Mouse (Mus musculus): ENCODE measurements around the gene Rhbdl1.

- no peak for TF ChIP-seq HCFC1 (IDR thresholded peaks at IDR 0.05; ENCODE audit: borderline replicate concordance, insufficient read depth, low read length)
- TF ChIP-seq CHD2 (IDR thresholded peaks at IDR 0.05; ENCODE audit: low read depth, low read length) = no peak
- no peak for TF ChIP-seq ZNF384 (IDR thresholded peaks at IDR 0.05; ENCODE audit: low read depth, low read length)
- TF ChIP-seq ZC3H11A (IDR thresholded peaks at IDR 0.05; ENCODE audit: borderline replicate concordance, low read depth, low read length) = no peak
Observed at GRCm38 (mm10) chr17:25867509-25867835, 30.4 kb upstream of the Rhbdl1 start.

Data from ES-E14 (cell line).